Mouse (Mus musculus) MEL (cell line): ENCODE measurements at regions not wholly inside any gene's neighbourhood (a gene's known extent, or its start where the extent isn't known, plus 50 kb on each side); places are given as distances from the start of the nearest gene placed in this dataset.

Experiments
- DNase-seq: peaks from one replicate; pipeline ENCODE4 v3.0.0; 2011; ENCODE audit warnings: low read depth, low spot score
- H3K27ac ChIP-seq: 2 replicates; pipeline ENCODE4 v1.5.1; 2012; ENCODE audit warnings: low read depth, mild to moderate bottlenecking, control low read depth, low read length, moderate library complexity; ENCODE audit not compliant: control insufficient read depth
- H3K27me3 ChIP-seq, 2 experiments: fragments of 150-350 bp in 1 of 2; sonication (generic) in 1 of 2; 2 replicates each; pipeline ENCODE4 v1.6.1; 2012; ENCODE audit warnings: low read length in 2 of 2, mild to moderate bottlenecking in 2 of 2, improper control_type of control experiment in 1 of 2, moderate library complexity in 1 of 2; ENCODE audit not compliant: insufficient read depth in 2 of 2, control insufficient read depth in 1 of 2
- H3K36me3 ChIP-seq, 2 experiments: 2 replicates each; pipeline ENCODE4 v1.6.1; 2012 to 2014; ENCODE audit warnings: low read length in 2 of 2, improper control_type of control experiment in 1 of 2, inconsistent platforms in 1 of 2, mild to moderate bottlenecking in 1 of 2; ENCODE audit not compliant: insufficient read depth in 2 of 2, control insufficient read depth in 1 of 2
- H3K4me1 ChIP-seq, 2 experiments: fragments of 150-350 bp in 1 of 2; sonication (generic) in 1 of 2; 2 replicates each; pipeline ENCODE4 v1.6.1; 2012; ENCODE audit warnings: low read length in 2 of 2, improper control_type of control experiment in 1 of 2, mild to moderate bottlenecking in 1 of 2; ENCODE audit not compliant: insufficient read depth in 2 of 2, control insufficient read depth in 1 of 2
- H3K4me3 ChIP-seq, 2 experiments: fragments of 150-350 bp in 1 of 2; sonication (generic) in 1 of 2; 2 replicates each; pipeline ENCODE4 v1.5.1; 2012; ENCODE audit warnings: low read depth in 2 of 2, low read length in 2 of 2, mild to moderate bottlenecking in 2 of 2, moderate library complexity in 2 of 2, control low read depth in 1 of 2, improper control_type of control experiment in 1 of 2; ENCODE audit not compliant: control insufficient read depth in 1 of 2, insufficient read depth in 1 of 2
- H3K79me2 ChIP-seq: 2 replicates; pipeline ENCODE4 v1.6.1; 2012; ENCODE audit warnings: mild to moderate bottlenecking, low read length, moderate library complexity; ENCODE audit not compliant: control insufficient read depth, poor library complexity, insufficient read depth
- H3K9ac ChIP-seq: 2 replicates; pipeline ENCODE4 v1.6.1; 2012; ENCODE audit warnings: low read depth, mild to moderate bottlenecking, control low read depth, low read length, moderate library complexity; ENCODE audit not compliant: control insufficient read depth, poor library complexity, severe bottlenecking
- H3K9me3 ChIP-seq: fragments of 150-350 bp; sonication (generic); replicated peaks from 2 replicates; pipeline ENCODE4 v1.6.1; 2012; ENCODE audit warnings: mild to moderate bottlenecking, low read length, improper control_type of control experiment, moderate library complexity; ENCODE audit not compliant: insufficient read depth
- ELF1 ChIP-seq: IDR thresholded peaks from 2 replicates; pipeline ENCODE4 v1.6.1; 2014; ENCODE audit warnings: low read depth, mild to moderate bottlenecking, inconsistent platforms, low read length, improper control_type of control experiment, moderate library complexity
- ETS1 ChIP-seq: IDR thresholded peaks from 2 replicates; pipeline ENCODE4 v1.6.1; 2012; ENCODE audit warnings: low read depth, mild to moderate bottlenecking, inconsistent platforms, low read length, improper control_type of control experiment, moderate library complexity
- GATA1 ChIP-seq: IDR thresholded peaks from 2 replicates; pipeline ENCODE4 v1.6.1; 2011; ENCODE audit warnings: low read depth, low read length, improper control_type of control experiment
- MAX ChIP-seq: IDR thresholded peaks from 2 replicates; pipeline ENCODE4 v1.6.1; 2011; ENCODE audit warnings: low read length, improper control_type of control experiment
- NRF1 ChIP-seq: IDR thresholded peaks from 2 replicates; pipeline ENCODE4 v1.6.1; 2014; ENCODE audit warnings: low read depth, mild to moderate bottlenecking, inconsistent platforms, low read length, improper control_type of control experiment, moderate library complexity; ENCODE audit not compliant: poor library complexity, insufficient read depth, severe bottlenecking
- POLR2AphosphoS2 ChIP-seq: IDR thresholded peaks from 2 replicates; pipeline ENCODE4 v1.6.1; 2011; ENCODE audit warnings: low read length, improper control_type of control experiment
- RAD21 ChIP-seq: IDR thresholded peaks from 2 replicates; pipeline ENCODE4 v1.6.1; 2011; ENCODE audit warnings: mild to moderate bottlenecking, low read depth, low read length, improper control_type of control experiment
- TAL1 ChIP-seq: IDR thresholded peaks from 2 replicates; pipeline ENCODE4 v1.6.1; 2012; ENCODE audit warnings: mild to moderate bottlenecking, inconsistent platforms, low read length, moderate library complexity, mixed read lengths
- TCF12 ChIP-seq: IDR thresholded peaks from 2 replicates; pipeline ENCODE4 v1.6.1; 2014; ENCODE audit warnings: low read depth, mild to moderate bottlenecking, inconsistent platforms, low read length, improper control_type of control experiment, moderate library complexity
- UBTF ChIP-seq: IDR thresholded peaks from 2 replicates; pipeline ENCODE4 v1.6.1; 2012; ENCODE audit warnings: low read depth, mild to moderate bottlenecking, inconsistent platforms, low read length, improper control_type of control experiment, moderate library complexity, borderline replicate concordance; ENCODE audit not compliant: insufficient read depth
- USF2 ChIP-seq, 2 experiments: IDR thresholded peaks; 2 replicates each; pipeline ENCODE4 v1.6.1; 2011 to 2012; ENCODE audit warnings: improper control_type of control experiment in 2 of 2, low read length in 2 of 2, borderline replicate concordance in 1 of 2, inconsistent platforms in 1 of 2, low read depth in 1 of 2, mild to moderate bottlenecking in 1 of 2; ENCODE audit not compliant: insufficient read depth in 1 of 2

DNA sequence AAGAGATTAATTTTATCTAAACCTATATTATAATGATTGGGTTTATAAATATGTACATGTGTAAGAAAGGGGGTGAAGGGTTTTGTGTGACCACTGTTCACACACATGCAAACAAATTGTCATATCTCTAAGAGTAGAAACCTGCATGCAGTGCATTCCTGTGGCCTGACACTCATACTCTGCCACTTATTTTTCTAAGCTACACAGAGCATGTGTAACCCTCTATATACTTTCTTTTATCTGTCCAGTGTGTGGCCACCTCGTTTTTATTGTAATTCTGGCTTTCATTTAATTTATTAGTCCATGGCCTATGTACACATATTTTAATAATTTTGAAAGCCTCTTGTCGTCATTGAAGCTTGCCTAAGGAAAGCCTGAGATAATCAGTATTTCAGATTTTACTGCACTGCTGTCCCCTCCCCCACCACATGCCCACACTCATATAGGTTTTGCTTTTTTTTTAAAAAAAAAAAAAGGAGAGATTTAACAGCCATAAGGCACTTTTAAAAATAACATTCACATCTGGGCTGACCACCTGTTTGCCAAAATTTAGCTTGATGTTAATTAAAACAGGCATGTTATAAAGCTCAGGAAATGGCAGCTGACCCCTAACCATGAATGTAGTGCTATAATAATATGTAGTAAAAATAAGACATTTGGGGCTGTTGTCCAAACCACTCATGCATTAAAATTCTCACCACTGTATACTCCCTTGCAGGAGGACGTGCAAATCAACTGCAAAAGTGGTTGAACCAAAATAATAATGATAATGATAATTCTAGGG, 410.7 kb upstream of the Clint1 start:
- H3K27ac ChIP-seq = no peak overlapping the region
- H3K4me1 ChIP-seq = no peaks in the 10 kb centered on the region
- H3K9ac ChIP-seq = no peak overlapping the region
- H3K36me3 ChIP-seq = no peaks in the 10 kb centered on the region
- no peak overlapping the region for H3K4me3 ChIP-seq
- H3K27me3 ChIP-seq = no peaks in the 10 kb centered on the region
- TF ChIP-seq UBTF = no peak
- TF ChIP-seq USF2 (IDR thresholded peaks at IDR 0.05; ENCODE audit: borderline replicate concordance in 1 of 2, insufficient read depth in 1 of 2, low read depth in 1 of 2, low read length in 2 of 2) = no peak
- DNase-seq = no peak
- H3K9me3 ChIP-seq = no peaks in the 10 kb centered on the region
- no peaks in the 10 kb centered on the region for H3K79me2 ChIP-seq

DNA sequence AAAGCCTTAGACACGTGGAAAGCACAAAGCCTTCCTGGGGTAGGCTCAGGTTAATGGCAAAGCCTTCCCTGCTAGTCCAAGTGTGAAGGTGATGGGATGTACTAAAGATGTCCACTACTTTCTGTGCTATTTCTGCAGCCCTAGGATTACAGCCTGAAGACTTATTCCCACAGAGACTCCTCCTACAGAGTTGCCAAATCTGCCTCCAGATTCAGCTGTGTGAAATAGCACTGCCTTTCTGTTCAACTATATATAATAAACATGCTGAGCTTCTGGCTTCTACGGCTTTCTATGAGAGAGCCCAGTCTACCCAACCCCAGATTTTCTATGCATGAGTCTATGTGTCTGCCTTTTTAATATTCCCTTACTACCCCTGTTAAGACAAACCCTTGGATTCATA, 405.3 kb upstream of the Clint1 start:
- no peaks in the 10 kb centered on the region for H3K27me3 ChIP-seq
- no peak overlapping the region for H3K4me3 ChIP-seq
- no peaks in the 10 kb centered on the region; the same call in 1 of the 2 replicates for H3K9me3 ChIP-seq
- H3K36me3 ChIP-seq = no peaks in the 10 kb centered on the region
- no peak overlapping the region for H3K9ac ChIP-seq
- DNase-seq = no peak
- no peaks in the 10 kb centered on the region for H3K79me2 ChIP-seq
- TF ChIP-seq TCF12 = no peak
- TF ChIP-seq ETS1 = no peak
- no peak for TF ChIP-seq GATA1
- TF ChIP-seq POLR2AphosphoS2 = no peak
- no peak for TF ChIP-seq ELF1
- TF ChIP-seq NRF1 = no peak
- no peak for TF ChIP-seq TAL1
- no peak for TF ChIP-seq MAX
- H3K4me1 ChIP-seq = no peaks in the 10 kb centered on the region
- H3K27ac ChIP-seq = no peak overlapping the region

DNA sequence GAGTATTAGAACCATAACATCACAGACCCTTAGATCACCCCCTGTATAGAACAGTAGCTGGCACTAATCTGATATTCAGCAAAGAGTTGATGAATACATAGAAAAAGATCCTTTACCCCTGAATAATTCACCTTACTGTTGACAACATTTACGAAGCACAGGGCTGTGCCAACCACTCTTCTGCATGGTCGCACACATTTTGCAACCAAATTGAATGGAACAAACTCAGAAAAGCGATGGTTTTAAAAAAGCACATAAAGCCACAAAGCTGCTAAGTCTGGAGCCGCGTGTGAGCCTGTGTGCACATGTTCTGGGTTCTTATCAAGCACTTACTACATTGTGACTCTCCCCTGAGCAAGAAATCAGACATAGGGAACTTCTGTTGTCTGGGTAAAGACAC, 397.6 kb upstream of the Clint1 start:
- DNase-seq = no peak
- H3K9ac ChIP-seq = no peak overlapping the region
- H3K4me3 ChIP-seq = no peak overlapping the region
- H3K27me3 ChIP-seq = no peaks in the 10 kb centered on the region
- no peaks in the 10 kb centered on the region for H3K79me2 ChIP-seq
- H3K27ac ChIP-seq = no peak overlapping the region
- no peak for TF ChIP-seq USF2 (IDR thresholded peaks at IDR 0.05; ENCODE audit: borderline replicate concordance in 1 of 2, insufficient read depth in 1 of 2, low read depth in 1 of 2, low read length in 2 of 2)
- TF ChIP-seq RAD21 = no peak
- TF ChIP-seq, all 39 proteins: peak for 0
- Histone ChIP-seq H3K36me3 (no peaks in the 10 kb centered on the region), H3K4me1 (no peaks in the 10 kb centered on the region), H3K9me3 (no peaks in the 10 kb centered on the region)
